Mouse (Mus musculus) testis, adult 2 months (tissue): ENCODE results near the gene Srgap2.

ENCODE experiments used
- CTCF ChIP-seq: fragments of 200-500 bp; IDR thresholded peaks from 2 replicates; pipeline ENCODE4 v1.5.1; 2012; ENCODE audit warnings: low read depth, mild to moderate bottlenecking, inconsistent platforms, low read length, moderate library complexity; ENCODE audit not compliant: control insufficient read depth, insufficient read depth, insufficient replicate concordance
- POLR2A ChIP-seq: fragments of 200-500 bp; IDR thresholded peaks from 2 replicates; pipeline ENCODE4 v1.6.1; 2012; ENCODE audit warnings: low read depth, mild to moderate bottlenecking, inconsistent platforms, low read length, moderate library complexity; ENCODE audit not compliant: control insufficient read depth

GRCm38 (mm10) chr1:131516588-131516987 lies 10.6 kb downstream of the Srgap2 start:
- TF ChIP-seq CTCF (no peak), POLR2A (no peak)
